Mouse (Mus musculus): ENCODE results near the gene Srgap3.

Srgap3 gene

DNA sequence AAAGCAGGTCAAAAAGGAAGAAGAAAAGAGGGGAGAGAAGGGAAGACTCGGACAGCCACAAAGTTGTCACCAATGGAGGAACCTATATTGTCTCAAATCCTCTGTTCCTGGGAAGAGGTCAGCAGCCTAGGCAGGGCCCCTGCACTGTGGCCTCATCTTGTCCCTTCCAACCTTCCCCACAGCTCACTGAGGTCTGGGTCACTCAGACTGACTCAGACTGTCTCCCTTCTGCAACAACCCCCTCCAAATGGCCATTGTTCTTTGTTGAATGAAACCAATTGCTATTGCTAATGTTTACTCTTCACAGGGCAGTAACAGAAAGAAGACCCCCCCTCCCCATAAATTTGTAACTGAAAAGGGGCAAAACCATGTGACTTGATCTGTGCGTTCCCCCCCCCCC lies 2.2 kb upstream of the Srgap3 start:
- DNase-seq = no peak

GRCm38 (mm10) chr6:112948416-112948815 lies 1.4 kb upstream of the Srgap3 start:
- no peak for DNase-seq

GRCm38 (mm10) chr6:112946021-112946811 lies 850 bp downstream of the Srgap3 start:
- peak; percentile 61 to 62 for DNase-seq

DNA sequence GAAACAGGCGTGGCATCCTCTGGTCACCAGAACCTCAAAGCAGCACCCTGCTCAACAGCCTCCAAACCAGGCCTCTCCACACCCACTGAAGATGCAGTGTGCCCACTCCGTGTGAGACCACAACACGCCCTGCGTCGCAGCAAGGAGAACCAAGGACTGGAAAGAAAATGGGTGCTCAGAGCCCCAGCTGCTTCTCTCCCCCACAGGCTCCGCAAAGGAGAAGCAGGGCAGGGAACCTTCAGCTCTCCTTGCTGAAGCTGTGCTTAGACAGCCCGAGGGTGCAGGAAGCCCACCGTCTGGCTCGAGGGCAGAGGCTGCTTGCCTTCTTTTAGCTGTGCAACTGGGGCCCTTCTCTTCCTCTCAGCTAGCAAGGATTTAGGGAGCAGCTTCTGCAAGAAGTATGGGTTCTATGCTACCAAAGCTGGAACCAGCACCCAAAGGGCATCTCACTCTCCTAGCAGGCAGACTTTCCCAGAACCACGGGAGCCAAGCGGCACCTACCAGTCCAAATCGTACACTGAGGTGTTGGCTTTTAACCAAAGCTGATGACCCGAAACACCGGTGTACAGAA lies 1.8 kb downstream of the Srgap3 start:
- peak; percentile 65 to 68 for DNase-seq

- peak; percentile 79 to 84 for DNase-seq
Measured at GRCm38 (mm10) chr6:112943596-112944245, 3.3 kb downstream of the Srgap3 start.

DNA sequence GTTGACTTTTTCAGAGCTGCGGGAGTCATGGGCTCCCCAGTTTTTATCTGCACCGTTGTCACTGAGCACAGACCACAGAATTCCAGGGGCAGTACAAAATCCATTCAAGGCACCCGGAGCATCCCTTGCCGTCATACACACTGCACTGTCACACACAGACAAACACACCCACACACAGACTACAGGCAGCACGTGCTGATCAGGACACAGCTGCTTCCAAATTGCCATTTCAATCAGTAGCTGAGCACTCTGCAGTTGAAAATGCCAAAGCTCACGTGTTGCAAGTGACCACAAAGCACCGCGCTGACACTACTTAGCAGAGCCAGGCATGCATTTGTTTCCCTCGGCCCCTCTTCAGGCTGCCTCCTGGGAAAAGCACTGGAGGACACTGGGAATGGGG lies 7.8 kb downstream of the Srgap3 start:
- peak in 1 of 2 experiments; percentile 22 for DNase-seq

- peak in 1 of 2 experiments; percentile 5 for DNase-seq
Measured at GRCm38 (mm10) chr6:112937791-112938190, 9.3 kb downstream of the Srgap3 start.

GRCm38 (mm10) chr6:112934501-112934900 lies 12.6 kb downstream of the Srgap3 start:
- DNase-seq = no peak

- no peak for DNase-seq
Measured at GRCm38 (mm10) chr6:112932611-112933010, 14.5 kb downstream of the Srgap3 start.

DNA sequence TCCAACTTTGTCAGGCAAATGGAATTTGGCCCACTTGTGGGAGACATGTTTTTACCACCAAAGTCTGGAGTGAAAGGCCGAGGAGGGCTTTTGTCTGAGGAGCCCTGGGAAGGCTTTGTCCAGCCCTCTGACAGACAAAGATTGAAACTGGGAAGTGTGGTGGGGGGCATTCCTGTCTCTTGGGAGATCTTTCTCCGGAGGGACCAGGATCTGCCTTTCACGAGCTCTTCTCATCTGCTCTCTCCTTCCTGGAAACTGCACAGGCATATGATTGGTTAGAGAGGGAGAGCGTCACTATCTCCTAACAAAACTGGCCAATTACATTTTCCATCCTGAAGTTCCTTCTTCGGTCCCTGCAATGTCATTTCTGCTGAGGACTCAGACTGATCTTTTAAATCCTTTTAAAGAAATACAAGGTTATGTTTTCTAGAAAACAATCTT lies 17.0 kb downstream of the Srgap3 start:
- DNase-seq = no peak

GRCm38 (mm10) chr6:112929291-112929984 lies 17.6 kb downstream of the Srgap3 start:
- DNase-seq = no peak

GRCm38 (mm10) chr6:112928841-112929240 lies 18.2 kb downstream of the Srgap3 start:
- DNase-seq = no peak

- DNase-seq = no peak
Measured at GRCm38 (mm10) chr6:112927341-112927740, 19.7 kb downstream of the Srgap3 start.

DNA sequence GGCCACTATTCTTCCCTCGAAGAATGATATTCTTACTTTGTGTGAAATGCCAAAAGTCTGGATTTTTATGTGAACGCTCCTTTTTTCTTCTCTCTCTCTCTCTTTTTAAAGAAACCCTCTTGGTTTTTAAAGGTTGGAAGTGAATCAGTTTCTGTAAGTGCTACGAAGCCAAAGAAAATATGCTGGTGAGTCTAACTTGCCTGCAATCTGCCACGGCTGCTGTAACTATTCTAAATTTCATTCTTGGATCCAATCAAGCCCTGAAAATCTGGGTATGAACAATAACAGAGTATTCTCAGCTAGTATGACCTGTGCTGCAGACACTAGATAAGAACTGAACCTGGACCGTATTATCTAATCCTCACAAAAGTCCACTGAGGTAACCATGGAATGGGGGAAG lies 21.1 kb downstream of the Srgap3 start:
- DNase-seq = no peak

DNA sequence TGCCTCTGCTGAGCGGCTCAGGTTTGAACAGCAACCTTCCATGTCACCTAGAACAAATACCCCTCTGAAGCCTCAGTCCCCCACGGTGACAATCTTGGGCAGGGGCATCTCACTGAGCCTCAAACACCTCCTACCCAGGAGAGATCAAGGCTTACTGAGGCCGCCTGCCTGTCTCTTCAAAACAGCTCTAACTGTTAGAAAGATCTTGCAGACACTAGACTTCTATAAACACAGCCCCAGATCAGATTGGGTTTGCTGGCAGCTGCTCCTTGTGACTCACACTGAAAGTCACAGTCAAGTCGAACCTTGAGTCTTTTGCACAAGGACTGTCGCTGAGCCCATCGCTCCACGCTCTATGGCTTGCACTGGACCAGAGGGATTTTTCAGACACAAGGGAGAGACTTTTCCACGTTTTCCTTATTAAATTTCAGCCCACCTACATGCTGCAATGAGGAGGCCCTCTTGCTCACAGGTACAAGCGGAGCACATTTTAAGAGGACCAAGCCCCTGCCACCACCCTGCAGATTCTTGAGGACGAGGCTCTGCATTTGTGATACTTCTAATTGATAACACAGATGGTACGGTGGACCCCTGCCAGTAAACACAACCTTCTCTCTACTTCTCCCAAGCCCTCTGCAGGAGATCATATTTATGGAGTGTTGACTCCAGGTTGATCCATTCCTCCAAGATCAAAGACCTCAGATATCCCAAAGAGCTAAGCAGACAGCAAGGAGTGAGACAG lies 21.7 kb downstream of the Srgap3 start:
- peak; percentile 66 to 70 for DNase-seq

DNA sequence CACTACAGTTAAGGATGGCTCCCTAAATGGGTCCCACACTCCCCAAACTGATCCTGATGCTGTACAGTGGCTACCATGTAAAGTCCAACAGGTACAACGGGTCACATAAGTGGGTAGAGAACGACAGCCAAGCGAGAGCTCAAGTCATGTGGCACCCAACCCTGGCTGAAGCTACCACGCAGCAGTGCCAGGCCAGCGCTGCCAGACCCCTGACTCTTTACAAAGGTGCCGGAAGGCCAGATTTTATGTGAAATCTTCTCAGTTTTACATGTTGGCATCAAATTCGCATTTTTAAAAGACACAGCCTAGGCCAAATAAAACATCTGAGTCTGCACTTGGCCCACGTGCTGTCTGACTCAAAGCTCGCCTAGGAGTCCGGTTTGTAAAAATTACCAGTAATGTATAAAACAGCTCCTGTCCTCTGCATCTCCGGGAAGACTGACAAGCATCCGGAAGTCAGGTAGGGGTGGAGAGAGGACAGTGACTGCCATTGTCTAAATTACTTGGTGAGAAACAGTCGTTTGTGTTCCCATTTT lies 22.4 kb downstream of the Srgap3 start:
- DNase-seq = no peak

DNA sequence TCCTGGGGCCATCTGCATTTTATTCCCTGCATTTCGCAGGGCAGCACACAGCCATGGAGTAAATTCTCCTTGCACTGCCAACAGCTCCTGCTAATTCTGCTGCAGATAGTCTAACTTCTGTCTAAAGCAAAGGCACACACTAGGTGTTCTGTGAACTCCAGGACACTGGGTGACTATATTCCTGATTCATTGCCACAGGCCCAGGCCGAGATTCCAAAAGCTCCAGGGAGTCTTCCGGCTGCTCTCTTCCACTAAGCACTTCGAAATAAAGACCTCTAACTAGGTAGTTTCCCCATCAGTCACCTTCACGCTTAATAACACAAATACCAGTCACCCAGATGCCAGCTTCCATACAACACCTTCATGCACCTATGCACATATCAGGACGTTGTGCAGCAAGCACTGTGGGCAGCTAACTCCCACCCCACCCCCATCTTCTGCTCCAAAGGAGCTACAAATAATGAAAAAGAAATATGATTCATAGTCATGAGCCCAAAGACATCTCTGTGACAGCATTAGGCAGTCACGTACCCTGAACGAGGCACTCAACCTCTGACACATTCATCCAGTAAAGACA lies 26.4 kb downstream of the Srgap3 start:
- DNase-seq = no peak

- no peak for DNase-seq
Measured at GRCm38 (mm10) chr6:112917717-112918116, 29.3 kb downstream of the Srgap3 start.

GRCm38 (mm10) chr6:112916243-112916642 lies 30.8 kb downstream of the Srgap3 start:
- no peak for DNase-seq

GRCm38 (mm10) chr6:112912552-112912951 lies 34.5 kb downstream of the Srgap3 start:
- DNase-seq = no peak

- DNase-seq = no peak
Measured at GRCm38 (mm10) chr6:112909711-112910110, 37.4 kb downstream of the Srgap3 start.

All from cerebellum, adult 18-20 months (tissue).